In the genomic region with DNA sequence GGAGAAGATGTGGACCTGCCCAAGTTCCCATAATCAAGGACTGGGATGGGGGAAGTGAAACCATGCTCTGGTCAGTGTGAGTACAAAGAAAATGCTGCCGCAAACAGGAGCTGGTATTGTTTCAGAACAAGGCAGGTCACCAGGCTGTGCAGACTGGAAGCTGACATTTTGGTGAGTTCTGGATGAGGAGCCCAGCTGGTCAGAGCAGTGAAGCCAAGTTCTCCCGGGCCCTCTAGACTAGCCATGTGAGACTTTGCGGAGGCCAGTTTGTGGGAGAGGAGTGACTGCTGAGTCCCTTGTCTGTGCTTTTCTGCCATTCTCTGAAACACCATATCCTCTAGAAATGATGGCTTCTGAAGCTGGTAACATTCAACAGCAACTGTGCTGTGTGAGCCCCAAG, we compare ENCODE assay signal across 20 mouse cellular contexts.
DNase-seq lines count a peak whose midpoint lies in the region; TF ChIP-seq lines count a peak whose summit lies in the region.
"Had no signal": no experiment of that assay in that cellular context is flagged by ENCODE, and none has a peak within 500 bp of the region (broad histone marks: within the 10 kb centered on the region; RNA-seq: fewer than 3 reads in every experiment).

No protein-coding gene starts in this region.

- WGBS in cerebellum, adult 2 months = 17% methylated on average over 3 of the region's 3 CpGs

- peak; percentile 18 to 49 for DNase-seq in cerebellum, adult 2 months
- DNase-seq in cerebellum, adult 11-12 months = no peak
- DNase-seq in layer of hippocampus, adult 9-11 months = peak; percentile 7
- no peak for DNase-seq in layer of hippocampus, adult 2 months (ENCODE audit: low spot score in 2 of 2)
- peak; percentile 29 to 31 for DNase-seq in cerebellum, postnatal 36 days
- no peak for DNase-seq in gastrocnemius, postnatal 4 days (ENCODE audit: low spot score in 2 of 2)
- no peak for DNase-seq in gastrocnemius, adult 8-10 months (ENCODE audit: low spot score in 2 of 2)
- DNase-seq: adrenal gland, postnatal 14 days; embryo, embryonic 11 days; gastrocnemius, postnatal 25 days; heart, postnatal 10 days; heart, postnatal 4 days; kidney, adult 8-10 months had no signal

- peaks cover 10% of the 10 kb centered on the region for H3K4me1 ChIP-seq in cerebellum, adult 2 months (ENCODE audit: control insufficient read depth, insufficient read depth, low read length)
- H3K4me1 ChIP-seq: embryonic facial prominence, embryonic 15.5 days; forebrain, embryonic 15.5 days; hindbrain, embryonic 12.5 days had no signal

- no peaks in the 10 kb centered on the region for H3K27me3 ChIP-seq in cerebellum, adult 2 months (ENCODE audit: control insufficient read depth, insufficient read depth, low read length)
- H3K27me3 ChIP-seq: CH12.LX; embryonic facial prominence, embryonic 15.5 days; forebrain, embryonic 15.5 days; hindbrain, embryonic 12.5 days; Patski had no signal

- no peak overlapping the region for H3K4me3 ChIP-seq in cerebellum, adult 2 months (replicated peaks; ENCODE audit: insufficient read depth, low read depth, low read length)
- no peak overlapping the region for H3K4me3 ChIP-seq in layer of hippocampus, adult 2 months
- H3K4me3 ChIP-seq: embryonic facial prominence, embryonic 15.5 days; erythroblast, embryonic 14.5 days; forebrain, embryonic 15.5 days; heart, embryonic 10.5 days; hindbrain, embryonic 12.5 days had no signal

- TF ChIP-seq CTCF in cerebellum, adult 2 months (IDR thresholded peaks at IDR 0.05; ENCODE audit: borderline replicate concordance, insufficient read depth, low read depth, low read length) = no peak
- no peak for TF ChIP-seq CTCF in layer of hippocampus, adult 2 months (conservative IDR thresholded peaks at IDR 0.05)

- TF ChIP-seq POLR2A in cerebellum, adult 2 months (IDR thresholded peaks at IDR 0.05; ENCODE audit: borderline replicate concordance, insufficient read depth, low read length) = no peak

- no peak overlapping the region for H3K27ac ChIP-seq in cerebellum, adult 2 months (ENCODE audit: insufficient read depth, low read length)
- H3K27ac ChIP-seq in layer of hippocampus, adult 2 months = no peak overlapping the region
- H3K27ac ChIP-seq: embryonic facial prominence, embryonic 15.5 days; forebrain, embryonic 15.5 days; heart, embryonic 10.5 days; hindbrain, embryonic 12.5 days had no signal

Comparison
In these comparisons a context has a peak if more than half of its experiments do, and no peak if none do; other contexts are left out.
1. DNase-seq: peak in cerebellum, adult 2 months (2 of 2), layer of hippocampus, adult 9-11 months (single experiment) and cerebellum, postnatal 36 days (2 of 2); none in cerebellum, adult 11-12 months (single experiment), layer of hippocampus, adult 2 months (0 of 2), gastrocnemius, postnatal 4 days (0 of 2) and gastrocnemius, adult 8-10 months (0 of 2).